Mouse (Mus musculus): Measurements from ENCODE around the gene Klrg1.

The Klrg1 gene

DNA sequence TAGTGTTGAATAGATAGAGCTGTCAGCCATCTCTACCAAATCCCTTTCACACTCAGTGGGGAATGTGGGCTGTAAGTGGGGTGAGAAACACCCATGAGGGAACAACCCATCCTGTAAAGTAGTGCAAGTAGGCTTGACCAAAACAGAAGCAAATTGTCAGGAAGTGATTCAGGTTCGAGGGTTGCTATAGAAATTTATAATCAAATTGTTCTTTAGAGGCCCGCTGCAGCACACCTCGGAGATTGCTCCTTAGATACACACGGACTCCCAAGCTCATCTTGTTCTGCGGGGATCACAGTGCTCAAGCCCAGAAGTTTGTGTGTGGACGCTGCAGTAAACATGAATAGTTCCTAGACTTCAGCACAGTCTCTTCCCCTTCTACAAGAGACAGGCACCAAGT, at the start of gene Klrg1:
Gene Klrg1 (minus strand): TSS at position 101 of the 400 bp plus-strand sequence.
- DNase-seq = no peak

- no peak for DNase-seq
These were observed 42.8 kb upstream of the Klrg1 start for GRCm38 (mm10) chr6:122325361-122325975.

DNA sequence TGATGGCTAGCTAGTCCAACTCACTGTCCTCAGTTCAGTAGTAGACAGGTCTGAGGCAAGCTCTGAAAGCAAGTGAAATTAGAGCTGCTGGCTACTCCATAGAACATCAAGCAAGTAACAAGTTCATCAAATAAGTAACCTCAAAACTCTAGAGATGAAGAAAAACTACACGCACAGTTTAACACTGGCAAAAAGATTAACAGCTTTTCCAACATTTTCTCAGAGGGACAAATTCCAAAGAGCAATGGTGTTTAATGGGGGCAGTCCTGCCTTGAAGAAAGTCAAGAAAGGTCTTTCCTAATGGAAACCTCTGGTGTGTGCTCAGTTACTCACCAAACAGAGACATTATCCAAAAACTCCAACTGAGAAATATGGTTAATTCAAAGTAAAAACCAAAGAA, 36.0 kb upstream of the Klrg1 start:
- DNase-seq = no peak

GRCm38 (mm10) chr6:122310187-122310820, 27.6 kb upstream of the Klrg1 start:
- no peak for DNase-seq

DNA sequence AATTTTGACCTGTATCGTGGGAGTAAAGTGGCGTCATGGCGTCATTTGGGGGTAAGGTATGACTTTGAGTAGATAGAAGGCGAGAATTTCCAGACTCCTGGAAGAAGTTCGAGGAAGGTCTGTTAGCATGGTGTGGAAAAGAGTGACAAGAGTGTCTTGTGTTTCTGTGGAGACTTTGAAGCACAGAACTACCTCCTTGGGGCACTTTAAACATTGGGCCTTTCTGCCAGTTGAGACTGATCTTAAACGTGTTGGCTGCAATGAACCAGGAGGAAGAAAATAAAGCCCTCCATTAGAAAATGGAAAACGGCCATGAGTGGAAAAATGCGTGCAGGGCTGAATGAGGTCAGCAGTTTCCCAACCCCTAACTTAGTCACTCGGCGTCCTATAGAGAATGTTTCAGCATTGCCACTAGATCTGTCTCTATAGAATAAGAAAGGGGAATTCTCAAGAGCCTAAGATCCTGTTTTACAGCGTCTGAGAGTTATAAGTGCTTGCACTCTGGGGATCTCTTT, 26.8 kb upstream of the Klrg1 start:
- DNase-seq = no peak

- peak; percentile 95 for DNase-seq
These were observed 26.1 kb upstream of the Klrg1 start, which contains the start of gene M6pr for GRCm38 (mm10) chr6:122308505-122309393. Gene M6pr (plus strand): TSS chr6:122308720.

GRCm38 (mm10) chr6:122308136-122308504, 25.4 kb upstream of the Klrg1 start:
- no peak for DNase-seq

GRCm38 (mm10) chr6:122306707-122307106, 24.0 kb upstream of the Klrg1 start:
- no peak for DNase-seq

DNA sequence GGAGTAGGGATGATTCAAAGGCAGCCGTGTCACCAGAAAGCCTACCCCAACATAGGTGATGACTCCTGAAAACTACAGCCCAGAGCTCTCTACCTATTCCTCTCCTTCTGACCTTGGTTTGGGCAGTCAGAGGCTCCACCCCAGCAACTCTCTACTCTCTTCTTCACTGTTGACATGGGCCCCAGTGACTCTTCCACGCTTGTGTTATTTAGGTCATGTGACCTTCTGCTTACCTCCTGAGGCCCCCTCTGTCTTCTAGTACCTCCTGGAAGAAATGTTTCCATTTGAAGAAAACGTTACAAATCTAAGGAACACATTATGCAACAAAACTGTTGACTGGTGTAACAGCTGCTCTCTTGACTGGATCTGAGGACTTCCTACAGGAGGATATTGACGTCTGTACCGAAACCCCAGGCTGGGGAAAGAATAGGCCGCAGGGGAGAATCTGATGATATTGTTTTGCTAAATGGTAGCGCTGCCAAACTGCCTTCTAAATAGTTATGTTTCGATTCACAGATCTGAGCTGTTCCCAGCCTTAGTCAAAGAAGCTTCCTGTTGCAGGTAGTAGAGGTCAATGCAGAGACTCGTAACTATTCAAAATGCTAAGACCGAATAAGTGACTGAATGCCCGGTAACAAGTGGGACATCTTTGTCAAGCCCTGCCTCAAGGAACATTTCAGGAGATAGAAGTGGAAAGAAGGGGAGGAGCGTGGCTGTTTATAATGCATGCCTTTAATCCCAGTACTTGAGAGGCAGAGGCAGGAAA, 22.3 kb upstream of the Klrg1 start:
- no peak for DNase-seq

- peak; percentile 92 for DNase-seq
These were observed 21.7 kb upstream of the Klrg1 start for GRCm38 (mm10) chr6:122304355-122304754.

GRCm38 (mm10) chr6:122303526-122303925, 20.8 kb upstream of the Klrg1 start:
- DNase-seq = no peak

- DNase-seq = no peak
These were observed 20.0 kb upstream of the Klrg1 start for GRCm38 (mm10) chr6:122302661-122303060.

DNA sequence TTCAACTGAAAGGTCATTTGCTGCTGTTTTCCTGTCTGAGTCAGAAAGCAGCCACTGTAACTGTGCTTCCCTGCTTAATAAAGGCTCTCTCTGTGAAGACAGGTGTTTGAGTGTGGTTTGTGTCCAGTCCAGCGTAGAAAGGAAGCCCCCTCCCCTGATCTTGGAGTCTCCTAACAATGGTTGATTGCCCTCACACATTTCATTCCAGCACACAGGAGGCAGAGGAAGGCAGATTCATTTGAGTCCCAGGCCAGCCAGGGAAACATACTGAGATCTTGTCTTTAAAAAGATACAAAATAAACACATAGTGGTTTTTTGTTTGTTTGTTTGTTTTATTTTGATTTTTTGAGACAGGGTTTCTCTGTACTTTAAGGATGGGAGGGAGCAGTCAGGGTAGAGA, 19.4 kb upstream of the Klrg1 start:
- DNase-seq = no peak

DNA sequence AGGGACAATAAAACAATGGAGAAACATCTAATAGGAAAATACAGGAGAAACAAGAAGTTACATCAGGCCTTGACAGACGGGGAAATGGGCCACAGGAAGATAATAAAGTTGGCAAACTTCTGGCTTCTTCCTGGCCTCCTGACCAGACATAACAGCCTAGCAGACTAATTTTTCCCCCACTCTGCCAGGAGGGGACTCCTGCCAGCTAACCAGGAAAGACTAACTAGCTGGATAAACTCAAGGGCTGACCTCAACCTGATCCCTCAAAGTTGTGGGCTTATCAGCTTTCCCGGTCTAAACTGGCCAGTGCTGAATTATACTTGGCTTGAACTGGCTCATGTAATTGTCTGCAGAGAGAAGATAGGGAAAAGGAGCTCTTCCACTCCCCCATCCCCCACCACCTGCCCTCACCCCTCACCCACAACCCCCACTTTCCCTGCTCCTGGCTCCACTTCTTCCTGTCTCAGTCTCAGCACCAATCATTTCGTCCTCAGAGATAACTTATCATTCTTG, 17.0 kb upstream of the Klrg1 start:
- no peak for DNase-seq

GRCm38 (mm10) chr6:122298223-122298609, 15.5 kb upstream of the Klrg1 start:
- no peak for DNase-seq

- DNase-seq = peak; percentile 50
These were observed 14.9 kb upstream of the Klrg1 start for GRCm38 (mm10) chr6:122297279-122298222.

GRCm38 (mm10) chr6:122296918-122297278, 14.2 kb upstream of the Klrg1 start:
- no peak for DNase-seq

DNA sequence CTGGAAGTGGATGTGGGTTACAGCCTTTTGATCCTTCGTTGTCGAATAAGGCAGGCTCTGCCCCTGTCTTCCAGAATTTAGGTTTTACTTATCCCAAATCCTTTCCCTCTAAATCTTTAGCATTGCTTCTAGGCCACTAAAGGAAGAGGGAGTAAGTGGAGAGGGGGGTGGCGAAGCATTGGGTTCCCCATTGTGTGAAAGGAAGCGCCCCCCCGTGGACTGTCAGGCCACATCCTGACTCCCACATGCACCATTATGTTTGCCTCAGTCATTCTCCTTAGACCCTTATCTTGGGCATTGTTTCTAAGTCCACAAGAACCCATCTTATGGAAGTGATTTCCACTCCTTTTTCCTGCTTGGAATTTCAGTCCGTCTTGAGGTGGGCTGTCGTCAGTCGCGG, 12.6 kb upstream of the Klrg1 start:
- DNase-seq = peak; percentile 33

GRCm38 (mm10) chr6:122294290-122294689, 11.6 kb upstream of the Klrg1 start:
- no peak for DNase-seq

- no peak for DNase-seq
These were observed 11.1 kb upstream of the Klrg1 start for GRCm38 (mm10) chr6:122293796-122294195.

GRCm38 (mm10) chr6:122293121-122293520, 10.4 kb upstream of the Klrg1 start:
- DNase-seq = no peak
